Mouse (Mus musculus) brain, embryonic 14.5 days (tissue): ENCODE measurements around the gene Nectin2. TPM values are rescaled to one million over a fixed set of nuclear protein-coding genes. Genes with fewer than 3 reads are reported as not detected.

Experiments used
- DNase-seq: peaks from one replicate; pipeline ENCODE4 v3.0.0-alpha.2; 2011; ENCODE audit warnings: low read depth
- CTCF ChIP-seq: fragments of 200-500 bp; IDR thresholded peaks from 2 replicates; pipeline ENCODE4 v1.5.1; 2012; ENCODE audit warnings: inconsistent platforms, mild to moderate bottlenecking, moderate library complexity, borderline replicate concordance; ENCODE audit not compliant: insufficient read depth, insufficient read length; ENCODE audit errors: extremely low read depth
- POLR2A ChIP-seq: fragments of 200-500 bp; IDR thresholded peaks from 2 replicates; pipeline ENCODE4 v1.6.1; 2012; ENCODE audit warnings: mild to moderate bottlenecking, inconsistent platforms, borderline replicate concordance; ENCODE audit not compliant: poor library complexity, insufficient read depth, insufficient read length, severe bottlenecking; ENCODE audit errors: extremely low read depth
- polyA plus RNA-seq: library from polyadenylated mRNA; depleted of rRNA; stranded (reverse); fragments of >200 nt; gene quantifications from 2 replicates; pipeline ENCODE4 v1.2.3, GENCODE M21; 2012

The Nectin2 gene
- polyA plus RNA-seq, 1 experiment, result 45.2 TPM

DNA sequence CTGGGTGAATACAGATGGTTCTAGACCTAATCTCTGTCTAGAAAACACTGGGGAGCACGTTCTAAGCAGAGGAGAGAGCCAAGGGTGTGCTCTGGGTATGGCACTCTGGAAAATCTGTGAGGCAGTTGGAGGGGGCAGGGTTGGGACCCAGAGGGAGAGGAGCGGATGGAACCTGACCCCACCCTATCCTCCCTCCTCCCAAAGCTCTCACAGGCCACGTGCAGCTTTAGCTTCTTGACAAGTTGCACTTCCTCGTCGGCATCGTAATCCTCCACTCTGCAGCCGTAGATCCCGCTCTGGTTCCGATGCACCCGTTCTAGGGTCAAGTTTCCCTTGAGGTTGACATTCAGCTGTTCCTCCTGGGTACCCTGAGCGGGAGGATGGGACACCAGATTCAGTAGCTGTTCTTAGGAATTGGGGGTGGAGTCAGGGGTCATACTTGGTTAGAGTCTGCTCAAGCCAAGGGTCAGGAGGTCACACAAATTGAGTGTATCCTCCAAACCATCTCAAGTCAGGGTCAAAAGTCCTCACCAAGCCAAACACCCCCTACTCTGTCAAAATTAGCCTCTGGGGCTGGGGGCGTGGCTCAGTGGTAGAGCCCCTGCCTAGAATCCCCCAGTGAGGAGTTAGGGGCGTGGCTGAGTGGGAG, 13.7 kb upstream of the Nectin2 start:
- TF ChIP-seq CTCF (no peak), POLR2A (no peak)
- no peak for DNase-seq

DNA sequence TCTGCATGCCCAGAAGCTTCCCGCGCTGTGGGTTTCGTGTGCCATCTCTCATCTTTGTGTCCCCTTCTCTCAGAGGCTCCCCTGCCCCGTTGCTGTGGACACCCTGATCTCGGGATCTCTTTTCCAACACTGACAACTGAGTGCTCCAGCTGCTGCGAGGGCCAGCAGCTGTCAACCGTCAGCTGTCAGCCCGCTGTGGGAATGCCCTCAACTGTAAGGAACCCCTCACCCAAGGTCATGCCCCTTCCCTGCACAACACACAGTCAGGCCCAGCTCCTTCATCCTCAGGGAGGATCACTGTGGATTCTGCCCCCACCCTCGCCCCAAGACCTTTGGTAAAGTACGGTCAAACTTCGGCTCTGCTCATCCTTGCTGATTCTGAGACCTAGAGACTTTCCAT, 12.0 kb upstream of the Nectin2 start:
- TF ChIP-seq POLR2A, result no peak
- TF ChIP-seq CTCF, result no peak
- DNase-seq, result no peak

DNA sequence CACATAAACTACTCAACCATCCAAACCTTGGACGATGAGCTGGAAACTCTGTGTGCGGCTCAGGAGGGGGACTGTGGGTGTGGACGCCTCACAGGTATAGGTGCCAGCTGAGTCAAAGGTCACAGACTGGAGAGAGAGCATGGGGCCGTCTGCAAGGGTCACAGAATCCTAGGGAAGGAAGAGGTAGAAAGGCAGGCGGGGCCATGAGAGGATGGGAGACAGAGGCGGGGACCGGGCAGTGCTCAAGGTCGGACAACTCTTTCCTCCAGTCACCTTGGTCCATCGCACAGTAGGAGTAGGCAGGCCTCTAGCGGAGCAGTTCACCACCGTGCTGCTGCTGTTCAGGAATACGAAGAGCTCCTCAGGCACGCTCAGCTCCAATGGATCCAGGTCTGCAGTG, 9.7 kb upstream of the Nectin2 start:
- no peak for TF ChIP-seq CTCF
- TF ChIP-seq POLR2A, result no peak
- DNase-seq, result no peak

- TF ChIP-seq POLR2A (no peak), CTCF (no peak)
- DNase-seq, result no peak
These were observed 8.3 kb upstream of the Nectin2 start for GRCm38 (mm10) chr7:19758623-19759022.

DNA sequence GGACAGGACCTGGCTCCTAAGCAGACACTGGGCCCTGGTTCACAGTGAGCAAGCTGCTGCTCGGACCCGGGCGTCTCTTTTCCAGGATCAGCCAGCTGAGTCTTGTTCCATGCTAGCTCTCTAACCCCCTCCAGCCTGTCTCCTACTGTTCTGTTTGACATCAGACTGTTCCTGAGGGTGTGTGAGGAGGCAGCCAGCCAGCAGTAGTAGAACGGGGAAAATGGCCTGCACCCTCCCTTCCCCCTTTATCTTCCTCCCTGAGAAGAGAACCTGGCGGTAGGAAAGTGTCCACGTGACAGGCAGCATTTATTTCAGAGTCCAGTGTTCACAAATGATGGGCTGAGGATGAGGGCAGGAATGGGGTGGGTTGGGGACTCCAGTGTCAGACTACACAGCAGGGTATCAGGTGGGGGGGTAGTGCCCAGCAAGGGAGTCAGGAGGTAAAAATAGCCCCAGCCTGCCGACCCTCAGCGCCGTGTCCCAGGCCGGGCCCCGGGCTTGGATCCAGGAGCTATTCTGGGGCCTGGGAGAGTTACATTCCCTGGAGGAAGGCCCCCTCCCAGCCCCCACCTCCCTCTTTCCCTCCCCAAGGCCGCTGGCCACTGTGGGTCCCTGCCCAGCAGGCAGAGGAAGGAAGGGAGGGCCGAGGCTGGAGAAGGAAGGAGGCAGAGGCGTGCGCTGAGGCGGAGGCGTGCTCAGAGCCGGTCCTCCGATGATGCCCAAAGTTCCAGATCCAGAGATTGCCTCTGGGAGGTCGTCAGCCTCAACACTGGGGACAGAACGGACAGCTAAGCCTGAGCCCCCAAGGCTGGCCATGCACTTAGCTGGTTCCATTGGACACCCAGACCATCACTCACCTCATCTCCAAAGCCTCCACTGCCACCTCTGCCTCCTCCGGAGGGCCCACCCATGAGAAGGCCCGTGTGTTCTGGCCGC, 5.8 kb upstream of the Nectin2 start:
- no peak for TF ChIP-seq CTCF
- no peak for TF ChIP-seq POLR2A

GRCm38 (mm10) chr7:19755008-19755407, 4.7 kb upstream of the Nectin2 start:
- DNase-seq, result no peak
- no peak for TF ChIP-seq POLR2A
- TF ChIP-seq CTCF, result no peak

More for the DNA sequence above, 5.8 kb upstream of the Nectin2 start:
- DNase-seq, result no peak

DNA sequence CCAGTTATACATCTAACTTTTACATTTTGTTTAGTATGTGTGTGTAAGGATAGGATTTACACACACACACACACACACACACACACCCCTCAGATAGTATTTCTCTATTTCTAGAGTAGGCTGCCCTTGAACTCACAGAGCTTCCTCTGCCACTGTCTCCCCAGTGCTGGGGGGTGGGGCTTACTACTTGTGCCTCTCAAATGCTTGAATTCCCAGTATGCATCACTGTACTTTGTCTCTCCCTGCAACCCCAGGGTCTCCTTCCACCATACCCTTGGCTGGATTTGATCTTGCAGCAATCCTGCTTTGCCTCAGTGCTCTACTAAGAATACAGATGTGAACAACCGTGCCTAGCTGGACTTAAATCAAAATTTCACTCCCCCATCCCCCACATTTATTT, 3.8 kb upstream of the Nectin2 start:
- no peak for DNase-seq
- TF ChIP-seq CTCF, result no peak
- TF ChIP-seq POLR2A, result no peak

GRCm38 (mm10) chr7:19753587-19753986, 3.3 kb upstream of the Nectin2 start:
- TF ChIP-seq CTCF (no peak), POLR2A (no peak)

DNA sequence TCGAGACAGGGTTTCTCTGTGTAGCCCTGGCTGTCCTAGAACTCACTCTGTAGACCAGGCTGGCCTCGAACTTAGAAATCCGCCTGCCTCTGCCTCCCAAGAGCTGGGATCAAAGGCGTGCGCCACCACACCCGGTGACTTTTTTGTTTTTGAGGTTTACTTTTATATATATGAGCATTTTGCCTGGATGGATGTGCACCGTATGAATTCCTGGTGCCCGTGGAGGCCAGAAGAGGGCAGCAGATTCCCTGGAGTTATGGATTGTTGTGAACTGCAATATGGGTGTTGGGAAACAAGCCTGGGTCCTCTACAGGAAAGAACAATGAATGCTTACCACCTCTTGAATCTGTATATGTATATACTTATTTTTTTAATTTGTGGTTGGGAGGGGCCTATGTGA, 2.4 kb upstream of the Nectin2 start:
- no peak for DNase-seq

More at GRCm38 (mm10) chr7:19753587-19753986, 3.3 kb upstream of the Nectin2 start:
- DNase-seq, result no peak

DNA sequence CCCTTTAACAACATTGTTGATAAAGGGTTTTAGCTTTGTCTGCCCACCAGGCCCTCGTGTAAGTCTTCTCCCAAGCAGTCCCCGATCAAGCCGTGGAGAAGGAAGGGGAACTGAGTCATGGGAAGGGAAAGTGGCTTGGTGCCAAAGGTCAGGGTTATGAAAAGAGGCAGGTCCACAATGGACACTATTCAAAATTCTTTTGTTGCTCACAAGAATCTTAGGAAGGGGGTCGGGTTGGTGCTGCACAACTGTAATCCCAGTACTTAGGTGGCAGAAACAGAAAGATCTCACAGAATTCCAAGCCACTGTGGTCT, 744 bp upstream of the Nectin2 start:
- TF ChIP-seq CTCF (no peak), POLR2A (no peak)
- no peak for DNase-seq

More for the DNA sequence above, 2.4 kb upstream of the Nectin2 start:
- peak; percentile 34; the same call in 1 of the 2 replicates for TF ChIP-seq CTCF
- TF ChIP-seq POLR2A, result no peak

GRCm38 (mm10) chr7:19749389-19750216, 680 bp downstream of the Nectin2 start:
- peak; percentile 98 for DNase-seq
- TF ChIP-seq POLR2A (peak; percentile 63; the same call in 1 of the 2 replicates), CTCF (peak; percentile 93)
